Mouse (Mus musculus) ovary, adult 18-20 months (tissue): Measurements from ENCODE around the gene Mta2.
A peak's percentile ranks its signal among the peaks of the same experiment; 100 is the strongest.

Experiments used
- DNase-seq: peaks from one replicate; pipeline ENCODE4 v3.0.0; 2022; ENCODE audit warnings: low spot score, mixed read lengths

The Mta2 gene

GRCm38 (mm10) chr19:8929224-8930088 is 12.2 kb upstream of the Mta2 start, which contains the start of the genes Rom1 and Eml3:
Rom1 (minus strand) TSS chr19:8929356.
Eml3 (plus strand) TSS chr19:8929552.
- DNase-seq: peak; percentile 80

DNA sequence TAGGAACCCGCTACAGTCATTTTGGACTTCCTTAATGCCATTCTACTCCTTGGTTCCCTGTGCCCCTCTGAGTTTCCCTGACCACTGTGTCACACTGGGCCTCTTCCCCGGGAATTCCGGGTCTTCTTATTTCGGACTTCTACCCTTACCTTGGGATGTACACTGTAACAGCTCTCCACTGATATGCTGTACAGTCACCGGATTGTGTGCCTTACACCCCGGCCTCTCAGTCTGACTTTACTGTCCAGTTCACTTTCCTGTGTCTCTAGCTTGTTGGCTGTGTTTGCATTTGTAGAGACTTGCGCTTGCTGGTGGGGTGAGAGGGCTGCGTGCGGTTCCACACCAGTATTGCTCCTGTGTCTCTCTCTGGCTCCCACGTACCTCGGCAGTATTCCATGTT is 11.6 kb upstream of the Mta2 start:
- DNase-seq: no peak

DNA sequence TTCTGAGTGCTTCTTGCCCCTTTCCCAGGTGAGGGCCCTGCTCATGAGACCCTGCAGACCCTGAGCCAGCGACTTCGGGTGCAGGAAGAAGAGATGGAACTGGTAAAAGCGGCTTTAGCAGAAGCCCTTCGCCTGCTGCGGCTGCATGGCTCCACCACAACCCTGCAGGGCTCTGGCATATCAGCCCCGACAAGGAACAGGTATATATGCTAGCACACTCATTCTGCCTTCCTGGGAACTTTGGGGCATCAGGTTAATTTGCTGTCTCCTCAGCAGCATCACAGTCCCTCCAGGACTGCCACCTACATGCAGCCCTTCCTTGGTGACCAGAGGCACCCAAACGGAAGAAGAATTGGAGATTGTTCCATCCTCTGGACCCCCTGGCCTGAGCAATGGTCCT is 10.9 kb upstream of the Mta2 start:
- DNase-seq: no peak

DNA sequence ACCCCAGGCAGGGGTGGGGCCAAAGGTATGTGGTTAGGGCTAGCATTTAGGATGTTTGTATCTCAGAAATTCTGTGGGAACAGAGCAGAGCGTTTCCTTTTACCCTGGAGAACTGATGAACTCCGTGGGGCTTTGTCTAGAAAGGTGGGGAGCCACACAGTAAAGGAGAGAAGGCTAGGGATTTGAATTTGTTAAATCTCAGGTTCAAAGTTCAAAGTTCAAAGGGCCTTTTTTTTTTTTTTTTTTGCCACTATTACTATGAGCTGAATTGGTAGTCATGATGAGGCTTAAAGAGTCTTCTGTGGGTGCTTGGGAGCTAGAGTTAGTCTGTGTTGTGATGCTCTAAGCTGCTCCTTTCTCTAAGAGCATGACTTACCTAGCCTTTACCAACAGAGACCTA is 4.9 kb upstream of the Mta2 start:
- DNase-seq: no peak

- DNase-seq: no peak
Observed at GRCm38 (mm10) chr19:8940526-8941133, 1.0 kb upstream of the Mta2 start.

- DNase-seq: no peak
Observed at GRCm38 (mm10) chr19:8941136-8941514, 550 bp upstream of the Mta2 start.

DNA sequence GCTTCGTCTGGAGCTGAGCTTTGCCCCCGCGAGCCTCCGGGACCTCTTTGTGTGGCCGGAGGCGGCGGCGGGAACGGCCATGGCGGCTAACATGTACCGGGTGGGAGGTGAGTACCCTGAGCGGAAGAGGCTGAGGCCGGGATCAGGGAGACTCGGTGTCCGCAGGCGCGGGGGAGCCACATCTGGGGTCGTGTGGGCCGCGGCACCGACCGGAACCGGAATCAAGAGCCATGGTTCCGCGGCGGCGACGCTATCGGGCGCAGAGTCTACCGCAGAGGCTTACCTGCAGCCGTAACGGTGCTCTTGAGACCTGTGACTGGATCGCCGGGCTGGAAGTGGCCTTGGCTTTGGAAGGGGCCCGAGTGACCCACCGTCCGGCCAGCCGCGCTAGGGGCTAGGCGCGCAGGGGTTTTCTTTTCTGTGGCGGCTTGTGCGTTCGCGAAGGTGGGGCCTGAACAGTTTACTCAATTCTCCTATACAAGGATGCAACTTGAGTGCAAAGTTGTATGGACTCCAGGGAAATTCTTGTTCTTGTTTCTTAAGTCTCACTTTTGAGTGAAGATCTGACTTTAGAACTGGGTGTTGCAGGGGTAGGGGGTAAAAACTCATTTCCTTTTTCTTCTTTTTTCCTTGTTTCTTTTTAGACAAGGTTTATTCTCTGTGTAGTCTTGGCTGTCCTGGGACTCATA is 745 bp downstream of the Mta2 start:
- no peak for DNase-seq

DNA sequence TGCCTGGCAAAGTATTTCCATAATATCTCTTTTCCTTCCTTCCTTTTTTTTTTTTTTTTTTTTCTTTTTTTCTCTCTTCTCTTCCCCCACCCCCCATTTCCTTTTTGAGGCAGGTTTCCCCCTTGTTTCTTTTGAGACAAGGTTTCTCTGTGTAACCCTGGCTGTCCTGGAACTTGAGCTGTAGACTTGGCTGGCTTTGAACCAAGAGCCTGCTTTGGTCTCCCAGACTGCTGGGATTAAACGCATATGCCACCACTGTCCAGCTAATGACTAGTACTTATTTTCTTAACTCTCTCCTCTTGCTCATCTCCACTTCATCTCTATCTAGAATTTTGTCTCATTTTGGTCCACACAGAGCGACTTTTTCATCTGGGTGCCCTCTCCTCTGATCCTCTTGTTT is 1.4 kb downstream of the Mta2 start:
- DNase-seq: no peak

DNA sequence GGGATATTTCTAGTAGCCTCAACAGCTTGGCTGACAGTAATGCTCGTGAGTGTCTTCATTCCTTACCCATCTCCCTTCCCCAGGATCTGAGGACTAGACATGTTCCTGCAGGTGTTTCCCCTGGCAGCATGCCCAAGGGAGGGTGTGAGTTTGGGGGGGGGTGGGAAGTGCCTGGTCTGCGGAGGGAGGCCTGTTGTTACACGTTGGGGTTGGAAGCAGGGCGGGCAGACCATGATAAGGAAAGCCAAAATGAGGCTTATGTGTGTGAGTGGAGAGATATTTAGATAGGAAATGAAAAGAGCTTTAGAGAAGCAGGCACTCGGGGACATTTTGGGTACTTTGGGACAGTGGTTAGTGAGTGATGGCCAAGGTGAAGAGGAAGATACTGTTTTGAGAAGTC is 2.4 kb downstream of the Mta2 start:
- no peak for DNase-seq

GRCm38 (mm10) chr19:8944750-8945149 is 3.1 kb downstream of the Mta2 start:
- no peak for DNase-seq

GRCm38 (mm10) chr19:8945251-8945650 is 3.6 kb downstream of the Mta2 start:
- no peak for DNase-seq

GRCm38 (mm10) chr19:8946929-8947328 is 5.3 kb downstream of the Mta2 start:
- DNase-seq: no peak

GRCm38 (mm10) chr19:8950190-8950589 is 8.5 kb downstream of the Mta2 start:
- no peak for DNase-seq

- no peak for DNase-seq
Observed at GRCm38 (mm10) chr19:8952241-8952640, 10.6 kb downstream of the Mta2 start.

DNA sequence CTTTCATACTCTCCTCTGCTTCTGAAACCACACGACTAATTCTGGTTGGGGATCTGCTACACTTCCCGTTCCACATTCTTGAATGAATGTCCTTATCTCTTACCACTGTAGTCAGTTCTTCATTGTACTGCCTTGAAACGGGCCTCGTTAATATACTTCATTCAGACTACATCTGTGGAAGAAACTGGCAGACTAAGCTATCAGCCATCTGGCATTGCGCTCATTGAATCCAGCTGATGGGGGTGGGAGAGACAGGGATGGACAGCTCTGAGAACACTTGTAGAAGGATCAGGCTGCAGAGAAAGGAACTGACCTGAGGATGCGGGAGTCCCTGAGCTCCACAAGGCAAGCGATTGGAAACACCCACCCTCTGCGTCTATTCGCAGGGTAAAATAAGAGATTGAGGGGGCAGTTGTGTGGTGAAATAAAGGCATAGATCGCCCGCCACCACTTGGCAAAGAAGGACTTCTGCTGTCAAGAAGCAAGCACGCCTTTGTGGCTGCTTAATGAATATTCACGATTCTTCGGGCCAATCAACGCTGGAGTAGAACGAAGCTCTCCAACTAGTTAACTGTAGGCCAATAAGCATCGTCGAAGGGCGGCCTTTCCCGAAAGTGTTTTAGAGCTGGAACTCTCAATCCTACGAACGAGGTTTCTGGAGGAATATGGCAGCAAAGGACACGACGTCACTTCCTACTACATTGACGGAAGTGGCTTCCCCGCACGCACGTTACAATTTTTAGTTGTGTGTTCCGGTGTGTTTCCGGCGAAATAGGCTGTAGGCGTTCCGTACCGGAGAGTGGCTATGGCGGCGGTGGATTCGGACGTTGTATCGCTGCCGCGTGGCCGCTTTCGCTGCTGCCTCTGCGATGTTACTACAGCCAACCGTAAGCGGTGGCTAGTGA is 11.7 kb downstream of the Mta2 start, which contains the start of gene Tut1:
TSS of gene Tut1 (plus strand) at position 713 of the 905 bp plus-strand sequence.
- peak; percentile 85 for DNase-seq

DNA sequence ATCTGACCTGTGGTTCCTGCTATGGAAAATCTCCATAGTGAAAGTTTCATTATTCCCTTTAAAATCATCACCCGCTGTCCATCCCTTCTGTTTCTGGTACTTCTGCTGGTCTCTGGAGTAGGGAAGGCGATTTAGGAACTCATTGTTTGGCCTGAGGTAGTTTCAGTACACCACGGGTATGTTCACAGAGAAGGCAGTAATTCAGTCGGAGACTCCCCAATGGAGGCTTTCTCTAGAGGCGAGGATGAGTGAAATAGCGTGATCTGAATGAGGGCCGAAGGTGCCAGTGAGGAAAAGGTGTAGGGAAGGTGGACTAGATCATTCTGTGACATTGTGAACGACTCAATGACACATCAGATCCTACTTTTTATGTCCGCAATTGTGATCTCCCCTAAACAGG is 12.5 kb downstream of the Mta2 start:
- no peak for DNase-seq

DNA sequence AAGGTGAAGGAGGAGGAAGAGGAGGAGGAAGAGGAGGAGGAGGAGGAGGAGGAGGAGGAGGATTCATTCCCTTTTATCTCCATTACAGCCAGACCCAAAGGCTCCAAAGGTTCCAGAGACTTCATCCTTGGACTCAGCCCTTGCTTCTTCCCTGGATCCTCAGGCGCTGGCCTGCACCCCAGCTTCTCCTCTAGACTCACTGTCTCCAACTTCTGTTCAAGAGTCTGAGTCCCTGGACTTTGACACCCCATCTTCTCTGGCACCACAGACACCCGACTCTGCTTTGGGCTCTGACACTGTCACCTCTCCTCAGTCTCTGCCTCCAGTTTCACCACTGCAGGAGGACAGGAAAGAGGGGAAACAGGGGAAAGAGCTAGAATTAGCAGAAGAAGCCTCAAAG is 20.6 kb downstream of the Mta2 start:
- DNase-seq: no peak

GRCm38 (mm10) chr19:8965075-8965474 is 23.4 kb downstream of the Mta2 start:
- no peak for DNase-seq

- DNase-seq: peak; percentile 40
Observed at GRCm38 (mm10) chr19:8965771-8966170, 24.1 kb downstream of the Mta2 start.

DNA sequence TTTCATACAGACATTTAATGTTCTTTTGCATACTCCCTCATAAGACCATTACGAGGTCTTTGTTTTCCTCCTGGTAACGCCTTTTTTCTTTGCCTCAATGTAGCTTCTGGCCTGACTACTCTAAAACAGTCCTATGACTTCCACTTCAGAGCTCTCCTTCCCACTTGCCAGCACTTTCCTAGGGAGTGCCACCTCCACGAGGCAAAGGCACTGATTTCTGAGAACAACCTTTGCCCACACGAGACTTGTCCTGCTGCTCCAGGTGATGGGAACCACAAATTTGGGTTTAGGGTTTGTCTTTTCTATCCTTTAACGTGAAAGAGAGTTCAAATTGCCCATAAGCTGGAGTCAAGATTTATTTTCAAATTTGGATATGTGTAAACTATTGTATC is 24.5 kb downstream of the Mta2 start:
- no peak for DNase-seq

DNA sequence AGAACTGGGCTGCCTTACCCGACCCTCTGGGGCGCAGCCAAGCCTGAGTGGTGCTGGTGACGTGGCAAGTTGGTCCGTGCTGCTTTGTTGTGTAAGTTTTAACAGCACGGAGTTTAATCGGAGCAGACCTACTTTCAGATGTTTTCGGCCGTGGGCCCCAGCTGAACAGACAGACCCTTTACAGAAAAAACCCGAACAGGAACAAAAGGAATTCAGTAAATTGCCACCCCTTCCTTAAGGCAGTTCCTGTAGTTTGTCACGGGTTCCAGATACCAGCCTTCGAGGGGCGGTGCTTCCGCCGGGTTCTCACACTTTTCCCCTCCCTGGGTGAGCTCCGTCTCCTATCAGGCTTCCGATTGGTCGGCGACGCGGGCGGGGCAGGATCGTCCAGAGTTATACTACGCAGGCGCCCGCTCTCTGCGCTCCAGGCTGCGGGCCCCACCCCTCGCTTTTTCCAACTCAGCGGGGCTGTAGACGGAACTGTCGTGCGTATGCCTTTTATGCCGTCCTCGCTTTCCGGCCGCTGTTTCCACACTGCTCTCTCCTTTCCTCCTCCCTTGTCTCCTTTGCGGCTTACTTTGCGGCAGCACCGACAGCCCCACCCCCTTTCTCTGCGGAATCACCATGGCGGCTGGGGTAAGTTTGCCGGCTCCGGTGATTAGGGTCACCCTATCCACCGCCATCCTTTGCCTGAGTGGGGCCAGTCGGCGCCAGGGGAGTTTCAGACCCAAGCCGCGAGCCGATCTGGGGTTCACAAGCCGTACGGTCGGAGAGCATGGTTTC is 25.1 kb downstream of the Mta2 start, which contains the start of gene Eef1g:
TSS of gene Eef1g (plus strand) at position 452 of the 783 bp plus-strand sequence.
- DNase-seq: peak; percentile 100
